Comparison of ENCODE assay signal across 8 mouse cellular contexts in genomic region chr3:51888295-51888661, GRCm38 (mm10).
DNase-seq lines count a peak whose midpoint lies in the region; ATAC-seq and TF ChIP-seq lines count a peak whose summit lies in the region.

No protein-coding gene starts in this region.

- H3K27me3 ChIP-seq in hindbrain, embryonic 16.5 days (replicated peaks; ENCODE audit: control insufficient read depth, insufficient read depth, low read length), result no peaks in the 10 kb centered on the region
- H3K27me3 ChIP-seq in midbrain, embryonic 12.5 days, result no peaks in the 10 kb centered on the region
- no peaks in the 10 kb centered on the region for H3K27me3 ChIP-seq in thymus, adult 2 months (ENCODE audit: control insufficient read depth, insufficient read depth, low read length)

- DNase-seq in heart, adult 11 months, result peak; percentile 79
- DNase-seq in heart, postnatal 25 days (ENCODE audit: low spot score), result no peak
- peak; percentile 72 for DNase-seq in embryo, embryonic 11 days
- no peak for DNase-seq in thymus, adult 2 months
- DNase-seq in spleen, postnatal 36 days (ENCODE audit: low spot score in 2 of 2), result no peak
- DNase-seq in urinary bladder, adult 2 months (ENCODE audit: low spot score), result no peak

- no peak for TF ChIP-seq POLR2A in thymus, adult 2 months (IDR thresholded peaks at IDR 0.05; ENCODE audit: control insufficient read depth, extremely low read depth, insufficient read depth, low read length, poor library complexity)

- TF ChIP-seq CTCF in thymus, adult 2 months (IDR thresholded peaks at IDR 0.05; ENCODE audit: borderline replicate concordance, control insufficient read depth, extremely low read depth, insufficient read depth, low read length, poor library complexity), result no peak

- intact Hi-C loops in heart, postnatal 25 days (cut with DNase I), result loop anchor here (5.0 kb wide), 1 partner anchor 186 kb away; no protein-coding TSS in a partner anchor

- peaks cover 27% of the 10 kb centered on the region for H3K4me1 ChIP-seq in hindbrain, embryonic 16.5 days (ENCODE audit: control insufficient read depth, insufficient read depth, low read depth, low read length)
- H3K4me1 ChIP-seq in midbrain, embryonic 12.5 days, result peaks cover 38% of the 10 kb centered on the region
- peaks cover 6% of the 10 kb centered on the region; the same call in 1 of the 2 replicates for H3K4me1 ChIP-seq in thymus, adult 2 months (replicated peaks; ENCODE audit: control insufficient read depth, insufficient read depth, low read length)

- peak overlapping the region; percentile 55 for H3K9ac ChIP-seq in hindbrain, embryonic 16.5 days (ENCODE audit: low read depth, low read length)
- peak overlapping the region; percentile 52 for H3K9ac ChIP-seq in midbrain, embryonic 12.5 days (replicated peaks)

- 4% methylated on average over 7 of the region's 8 CpGs for WGBS in hindbrain, embryonic 16.5 days
- 5% methylated on average over 6 of the region's 8 CpGs for WGBS in midbrain, embryonic 12.5 days
- 6% methylated on average over 8 of the region's 8 CpGs for WGBS in thymus, adult 2 months

- no peaks in the 10 kb centered on the region for H3K9me3 ChIP-seq in hindbrain, embryonic 16.5 days (ENCODE audit: control insufficient read depth, low read length)
- H3K9me3 ChIP-seq in midbrain, embryonic 12.5 days, result no peaks in the 10 kb centered on the region

- 0 out of 2 replicates have a peak overlapping the region, but pooled peaks have one; percentile 13 for H3K4me3 ChIP-seq in hindbrain, embryonic 16.5 days (ENCODE audit: low read length)
- H3K4me3 ChIP-seq in midbrain, embryonic 12.5 days, result peak overlapping the region; percentile 12; the same call in 1 of the 2 replicates
- no peak overlapping the region for H3K4me3 ChIP-seq in thymus, adult 2 months (ENCODE audit: control insufficient read depth, insufficient read depth, low read length)

- peak overlapping the region; percentile 88 for H3K27ac ChIP-seq in hindbrain, embryonic 16.5 days (ENCODE audit: low read depth, low read length)
- H3K27ac ChIP-seq in midbrain, embryonic 12.5 days (replicated peaks), result peak overlapping the region; percentile 86
- no peak overlapping the region for H3K27ac ChIP-seq in thymus, adult 2 months (ENCODE audit: control insufficient read depth, insufficient read depth, low read length)

- peak; percentile 38; the same call in 1 of the 2 replicates for ATAC-seq in hindbrain, embryonic 16.5 days
- ATAC-seq in midbrain, embryonic 12.5 days (ENCODE audit: low FRiP score, low read depth), result peak; percentile 50; the same call in 1 of the 2 replicates

- H3K4me2 ChIP-seq in hindbrain, embryonic 16.5 days (ENCODE audit: low read length), result peak overlapping the region; percentile 51
- H3K4me2 ChIP-seq in midbrain, embryonic 12.5 days (replicated peaks), result peak overlapping the region; percentile 49

- no peaks in the 10 kb centered on the region for H3K36me3 ChIP-seq in hindbrain, embryonic 16.5 days (ENCODE audit: control insufficient read depth, insufficient read depth, low read length)
- no peaks in the 10 kb centered on the region for H3K36me3 ChIP-seq in midbrain, embryonic 12.5 days
- H3K36me3 ChIP-seq in thymus, adult 2 months (ENCODE audit: control insufficient read depth, insufficient read depth, low read length), result no peaks in the 10 kb centered on the region

Comparison
In these comparisons a context has a peak if more than half of its experiments do, and no peak if none do; other contexts are left out.
1. DNase-seq: peak in heart, adult 11 months (single experiment) and embryo, embryonic 11 days (single experiment); none in heart, postnatal 25 days (single experiment), thymus, adult 2 months (single experiment), spleen, postnatal 36 days (0 of 2) and urinary bladder, adult 2 months (single experiment).